Mouse (Mus musculus): ENCODE results near the gene Cdkn2d. TPM values are rescaled to one million over a fixed set of nuclear protein-coding genes. Genes with fewer than 3 reads are reported as not detected.

The Cdkn2d gene
- polyA plus RNA-seq, 1 experiment from 2014 or later = 80.3 TPM

DNA sequence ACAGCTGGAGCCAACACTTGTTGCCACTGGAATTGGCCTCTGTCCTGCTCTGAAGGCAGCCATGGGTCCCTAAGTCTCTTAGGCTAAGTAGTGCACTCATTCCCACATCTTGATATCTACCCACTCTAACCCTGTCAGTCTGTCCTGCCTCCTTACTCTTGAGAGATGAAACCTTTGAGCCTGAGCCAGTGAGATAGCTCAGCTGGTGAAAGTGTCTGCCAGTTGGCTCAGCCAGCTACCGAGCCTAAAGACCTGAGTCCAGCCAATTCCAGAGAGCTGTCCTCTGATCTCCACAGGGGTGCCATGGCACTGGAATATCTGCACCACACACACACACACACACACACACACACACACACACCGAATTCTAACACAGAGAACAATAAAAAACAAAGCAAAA, 40.7 kb downstream of the Cdkn2d start:
- Histone ChIP-seq H3K27me3 (ENCODE audit: control insufficient read depth, insufficient read depth, low read length) (peaks cover 50% of the 10 kb centered on the region), H3K9ac (ENCODE audit: low read depth, low read length) (no peak overlapping the region), H3K36me3 (ENCODE audit: control insufficient read depth, insufficient read depth, low read length) (no peaks in the 10 kb centered on the region), H3K27ac (ENCODE audit: low read depth, low read length) (no peak overlapping the region), H3K9me3 (ENCODE audit: control insufficient read depth, low read length) (no peaks in the 10 kb centered on the region), H3K4me1 (replicated peaks; ENCODE audit: control insufficient read depth, insufficient read depth, low read length) (0 out of 2 replicates have a peak, but pooled peaks cover 3% of the 10 kb centered on the region), H3K4me2 (replicated peaks; ENCODE audit: low read depth, low read length) (no peak overlapping the region), H3K4me3 (ENCODE audit: low read depth, low read length) (no peak overlapping the region)
- 69% methylated on average over 2 of the region's 2 CpGs for WGBS
- no peak for ATAC-seq (ENCODE audit: low FRiP score)
- DNase-seq (ENCODE audit: low spot score) = no peak

DNA sequence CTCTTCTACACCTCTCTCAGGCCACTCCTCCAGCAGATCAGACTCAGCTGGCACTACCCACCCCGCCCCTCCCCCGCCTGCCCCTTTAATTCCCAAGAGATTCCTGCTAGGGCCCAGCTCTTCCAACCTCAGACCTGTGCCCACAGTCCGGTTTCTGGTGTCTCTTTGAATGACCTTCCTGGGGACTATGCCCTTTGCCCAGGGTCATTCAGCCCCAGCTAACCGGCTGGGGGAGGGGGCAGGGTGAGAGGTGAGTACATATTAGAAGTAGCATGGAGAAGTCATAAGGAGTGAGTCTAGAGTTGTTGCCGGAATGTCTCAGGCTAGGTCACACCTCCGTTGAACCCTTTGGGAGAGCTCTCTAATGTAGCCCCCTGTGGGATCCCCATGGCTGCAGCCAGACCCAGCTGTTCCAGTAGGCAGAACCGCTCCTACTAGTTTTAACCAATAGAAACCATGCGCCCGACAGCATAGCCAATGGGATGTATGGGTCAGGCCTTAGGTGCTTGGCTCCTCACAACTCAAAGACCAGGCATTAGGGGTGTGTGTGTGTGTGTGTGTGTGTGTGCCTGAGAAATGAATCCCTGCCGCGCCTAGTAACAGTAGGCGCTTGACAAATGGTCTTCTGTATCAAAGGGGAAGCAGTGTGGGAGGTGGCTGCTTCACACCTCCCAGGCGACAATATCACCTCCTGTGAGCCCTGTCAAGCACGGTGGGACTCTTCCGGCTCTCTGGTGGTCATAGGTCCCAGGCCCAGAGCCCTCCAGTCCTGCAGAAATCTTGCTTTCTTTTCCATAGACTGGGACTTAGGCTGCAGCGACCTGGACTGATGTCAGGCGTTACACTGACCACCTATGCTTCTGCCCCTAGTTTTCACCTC, 41.3 kb downstream of the Cdkn2d start:
- DNase-seq (ENCODE audit: low spot score) (no peak), ATAC-seq (ENCODE audit: low FRiP score) (no peak)
- Histone ChIP-seq H3K27me3 (ENCODE audit: control insufficient read depth, insufficient read depth, low read length) (peaks cover 56% of the 10 kb centered on the region), H3K9ac (ENCODE audit: low read depth, low read length) (no peak overlapping the region), H3K27ac (ENCODE audit: low read depth, low read length) (no peak overlapping the region), H3K4me2 (replicated peaks; ENCODE audit: low read depth, low read length) (no peak overlapping the region), H3K4me3 (ENCODE audit: low read depth, low read length) (no peak overlapping the region), H3K9me3 (ENCODE audit: control insufficient read depth, low read length) (no peaks in the 10 kb centered on the region), H3K4me1 (replicated peaks; ENCODE audit: control insufficient read depth, insufficient read depth, low read length) (peaks cover 3% of the 10 kb centered on the region; the same call in 1 of the 2 replicates), H3K36me3 (ENCODE audit: control insufficient read depth, insufficient read depth, low read length) (no peaks in the 10 kb centered on the region)
- WGBS = 32% methylated on average over 17 of the region's 17 CpGs

DNA sequence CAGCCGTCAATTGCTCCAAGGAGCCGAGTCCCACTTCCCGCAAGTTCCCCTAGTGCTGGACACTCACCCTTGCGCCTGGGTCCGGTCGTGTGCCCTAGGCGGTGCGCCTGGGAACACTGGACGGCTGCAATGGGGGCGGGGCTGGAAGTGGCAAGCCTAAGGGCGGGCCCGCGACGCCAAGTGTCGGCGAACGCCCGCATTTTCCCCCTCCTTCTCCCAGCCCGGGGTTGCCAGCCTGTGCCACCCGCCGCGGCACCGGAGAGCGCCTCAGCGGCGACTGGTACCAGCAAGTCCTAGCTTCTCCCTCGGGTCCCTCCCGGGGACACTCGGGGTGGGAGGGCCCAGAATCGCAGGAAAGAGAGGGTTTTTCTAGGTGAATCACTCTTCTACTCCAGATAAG, 42.9 kb downstream of the Cdkn2d start, which contains the start of gene S1pr5:
Gene S1pr5, minus strand, starts transcription at position 118 of the 400 bp plus-strand sequence.
- 2% methylated on average over 25 of the region's 30 CpGs for WGBS

DNA sequence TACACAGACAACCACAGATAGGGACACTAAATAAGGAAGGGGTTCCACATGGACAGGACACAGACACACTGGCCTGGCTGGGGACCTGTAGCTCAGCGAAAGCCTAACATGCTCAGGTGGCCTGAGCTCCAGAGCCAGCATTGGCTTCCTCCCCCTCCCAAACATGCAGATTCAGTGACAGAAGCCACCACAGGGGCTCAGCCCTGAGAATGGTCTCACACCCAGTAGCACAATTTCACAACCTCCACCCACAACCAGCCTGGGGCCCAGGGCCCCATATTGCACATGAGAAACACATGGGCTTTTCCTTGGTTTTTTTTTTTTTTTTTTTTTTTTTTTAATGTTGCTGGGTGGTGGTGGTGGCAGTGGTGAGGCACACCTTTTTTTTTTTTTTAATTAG, 44.9 kb downstream of the Cdkn2d start:
- ATAC-seq (ENCODE audit: low FRiP score) = no peak
- H3K27ac ChIP-seq (ENCODE audit: low read depth, low read length) = no peak overlapping the region
- no peak for DNase-seq (ENCODE audit: low spot score)
- no peak overlapping the region for H3K4me2 ChIP-seq (replicated peaks; ENCODE audit: low read depth, low read length)
- no peak overlapping the region for H3K4me3 ChIP-seq (ENCODE audit: low read depth, low read length)
- no peaks in the 10 kb centered on the region for H3K36me3 ChIP-seq (ENCODE audit: control insufficient read depth, insufficient read depth, low read length)
- H3K27me3 ChIP-seq (ENCODE audit: control insufficient read depth, insufficient read depth, low read length) = peaks cover 85% of the 10 kb centered on the region
- WGBS = 59% methylated on average over 1 of the region's 1 CpGs
- no peak overlapping the region for H3K9ac ChIP-seq (ENCODE audit: low read depth, low read length)
- peaks cover 6% of the 10 kb centered on the region; the same call in 1 of the 2 replicates for H3K4me1 ChIP-seq (replicated peaks; ENCODE audit: control insufficient read depth, insufficient read depth, low read length)
- H3K9me3 ChIP-seq (ENCODE audit: control insufficient read depth, low read length) = no peaks in the 10 kb centered on the region

More for the DNA sequence above, 42.9 kb downstream of the Cdkn2d start, which contains the start of gene S1pr5:
- Histone ChIP-seq H3K4me2 (replicated peaks; ENCODE audit: low read depth, low read length) (0 out of 2 replicates have a peak within 1 kb of the TSS, but pooled peaks have one; percentile 28), H3K9ac (ENCODE audit: low read depth, low read length) (no peak within 1 kb of the TSS), H3K4me1 (replicated peaks; ENCODE audit: control insufficient read depth, insufficient read depth, low read length) (peaks cover 6% of the 10 kb centered on the region; the same call in 1 of the 2 replicates), H3K27me3 (ENCODE audit: control insufficient read depth, insufficient read depth, low read length) (peaks cover 72% of the 10 kb centered on the region), H3K9me3 (ENCODE audit: control insufficient read depth, low read length) (no peaks in the 10 kb centered on the region), H3K27ac (ENCODE audit: low read depth, low read length) (no peak within 1 kb of the TSS), H3K4me3 (ENCODE audit: low read depth, low read length) (no peak within 1 kb of the TSS), H3K36me3 (ENCODE audit: control insufficient read depth, insufficient read depth, low read length) (no peaks in the 10 kb centered on the region)
- no peak for DNase-seq (ENCODE audit: low spot score)
- no peak for ATAC-seq (ENCODE audit: low FRiP score)

DNA sequence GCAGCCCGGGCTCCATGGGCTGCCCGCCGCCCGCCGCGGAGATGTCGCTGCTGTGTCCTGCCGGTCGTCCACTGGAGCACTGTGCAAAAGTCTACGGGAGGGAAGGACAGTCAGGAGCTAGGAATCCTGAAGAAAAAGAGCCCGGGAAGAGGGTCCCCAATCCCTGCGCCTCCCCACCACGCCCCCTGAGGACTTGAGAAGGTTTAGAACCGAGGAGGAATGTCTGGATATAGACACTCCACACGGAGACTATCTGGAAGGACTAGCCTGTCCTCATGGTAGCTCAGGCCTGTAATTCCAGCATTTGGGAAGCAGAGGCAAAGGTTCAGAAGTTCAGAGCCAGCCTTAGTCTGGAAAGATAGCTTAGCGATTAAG, 46.1 kb downstream of the Cdkn2d start:
- Histone ChIP-seq H3K27me3 (ENCODE audit: control insufficient read depth, insufficient read depth, low read length) (peaks cover 76% of the 10 kb centered on the region), H3K4me3 (ENCODE audit: low read depth, low read length) (peak overlapping the region; percentile 40), H3K9me3 (ENCODE audit: control insufficient read depth, low read length) (no peaks in the 10 kb centered on the region), H3K27ac (ENCODE audit: low read depth, low read length) (no peak overlapping the region), H3K36me3 (ENCODE audit: control insufficient read depth, insufficient read depth, low read length) (no peaks in the 10 kb centered on the region), H3K4me2 (replicated peaks; ENCODE audit: low read depth, low read length) (peak overlapping the region; percentile 77), H3K4me1 (replicated peaks; ENCODE audit: control insufficient read depth, insufficient read depth, low read length) (peaks cover 6% of the 10 kb centered on the region; the same call in 1 of the 2 replicates), H3K9ac (ENCODE audit: low read depth, low read length) (peak overlapping the region; percentile 54; the same call in 1 of the 2 replicates)
- 1% methylated on average over 15 of the region's 16 CpGs for WGBS
- ATAC-seq (ENCODE audit: low FRiP score) (no peak), DNase-seq (ENCODE audit: low spot score) (no peak)

DNA sequence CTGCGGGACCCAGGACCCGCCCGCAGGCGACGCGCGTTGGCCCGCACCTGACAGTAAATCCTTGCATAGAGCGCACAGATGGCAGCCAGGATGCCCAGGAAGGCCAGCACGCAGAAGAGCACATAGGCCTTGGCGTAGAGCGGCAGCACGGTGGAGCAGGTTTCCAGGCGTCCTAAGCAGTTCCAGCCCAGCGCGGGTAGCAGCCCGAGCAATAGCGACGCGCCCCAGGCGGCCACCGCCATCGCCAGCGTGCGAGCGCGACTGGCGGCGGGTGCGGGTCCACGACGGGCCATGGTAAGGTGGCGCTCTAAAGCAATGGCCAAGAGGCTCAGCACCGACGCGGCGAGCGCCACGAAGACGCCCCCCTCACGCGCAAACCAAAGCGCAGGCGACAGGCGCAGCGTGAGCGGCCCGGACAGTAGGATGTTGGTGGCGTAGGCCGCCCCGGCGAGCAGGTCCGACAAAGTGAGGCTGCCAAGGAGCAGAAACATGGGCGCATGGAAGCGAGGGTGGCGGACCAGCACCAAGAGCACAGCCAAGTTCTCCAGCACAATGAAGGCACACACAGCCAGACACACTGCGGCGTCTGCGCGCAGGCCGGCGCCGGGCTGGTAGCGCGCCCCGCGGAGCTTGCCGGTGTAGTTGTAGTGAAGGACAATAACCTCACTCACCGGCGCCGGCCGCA, 46.6 kb downstream of the Cdkn2d start:
- peak overlapping the region; percentile 40 for H3K4me3 ChIP-seq (ENCODE audit: low read depth, low read length)
- whole genome bisulfite sequencing = under 1% methylated on average over 72 of the region's 72 CpGs
- peaks cover 6% of the 10 kb centered on the region; the same call in 1 of the 2 replicates for H3K4me1 ChIP-seq (replicated peaks; ENCODE audit: control insufficient read depth, insufficient read depth, low read length)
- peaks cover 71% of the 10 kb centered on the region for H3K27me3 ChIP-seq (ENCODE audit: control insufficient read depth, insufficient read depth, low read length)
- ATAC-seq (ENCODE audit: low FRiP score) = peak; percentile 49
- H3K36me3 ChIP-seq (ENCODE audit: control insufficient read depth, insufficient read depth, low read length) = no peaks in the 10 kb centered on the region
- H3K9ac ChIP-seq (ENCODE audit: low read depth, low read length) = peak overlapping the region; percentile 54
- no peaks in the 10 kb centered on the region for H3K9me3 ChIP-seq (ENCODE audit: control insufficient read depth, low read length)
- H3K4me2 ChIP-seq (replicated peaks; ENCODE audit: low read depth, low read length) = peak overlapping the region; percentile 77
- no peak overlapping the region for H3K27ac ChIP-seq (ENCODE audit: low read depth, low read length)
- DNase-seq (ENCODE audit: low spot score) = peak; percentile 65

DNA sequence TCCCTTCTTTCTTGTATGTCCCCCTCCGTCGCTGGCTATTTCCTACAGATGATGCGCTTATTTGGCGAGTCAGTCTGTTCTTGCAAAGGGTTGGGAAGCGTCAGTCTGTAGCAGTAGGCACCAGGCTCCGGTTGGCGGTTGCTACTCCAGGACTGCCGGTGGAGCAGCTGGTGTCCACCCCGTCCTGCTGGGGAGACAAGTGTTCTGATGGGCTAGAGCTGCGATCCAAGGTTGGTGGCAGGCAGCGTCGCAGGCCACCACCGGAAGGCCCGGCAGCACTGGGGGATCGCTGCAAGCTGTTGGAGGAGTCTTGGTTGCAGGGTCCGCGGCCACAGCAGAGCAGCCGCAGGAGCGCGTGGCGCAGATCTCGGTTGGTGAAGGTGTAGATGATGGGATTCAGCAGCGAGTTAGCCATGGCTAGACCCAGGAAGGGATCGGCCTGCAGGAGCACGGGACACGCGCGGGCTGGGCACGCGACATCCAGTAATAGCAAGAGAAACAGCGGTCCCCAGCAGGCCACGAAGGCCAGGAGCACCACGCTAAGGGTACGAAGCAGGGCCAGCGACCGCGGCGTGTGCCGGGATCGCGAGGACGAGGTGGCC, 47.3 kb downstream of the Cdkn2d start:
- H3K27ac ChIP-seq (ENCODE audit: low read depth, low read length) = no peak overlapping the region
- peak overlapping the region; percentile 54; the same call in 1 of the 2 replicates for H3K9ac ChIP-seq (ENCODE audit: low read depth, low read length)
- peaks cover 6% of the 10 kb centered on the region; the same call in 1 of the 2 replicates for H3K4me1 ChIP-seq (replicated peaks; ENCODE audit: control insufficient read depth, insufficient read depth, low read length)
- H3K27me3 ChIP-seq (ENCODE audit: control insufficient read depth, insufficient read depth, low read length) = peaks cover 65% of the 10 kb centered on the region
- no peaks in the 10 kb centered on the region for H3K36me3 ChIP-seq (ENCODE audit: control insufficient read depth, insufficient read depth, low read length)
- peak overlapping the region; percentile 77 for H3K4me2 ChIP-seq (replicated peaks; ENCODE audit: low read depth, low read length)
- DNase-seq (ENCODE audit: low spot score) (peak; percentile 35), ATAC-seq (ENCODE audit: low FRiP score) (no peak)
- peak overlapping the region; percentile 40 for H3K4me3 ChIP-seq (ENCODE audit: low read depth, low read length)
- 5% methylated on average over 42 of the region's 42 CpGs for WGBS
- H3K9me3 ChIP-seq (ENCODE audit: control insufficient read depth, low read length) = no peaks in the 10 kb centered on the region

DNA sequence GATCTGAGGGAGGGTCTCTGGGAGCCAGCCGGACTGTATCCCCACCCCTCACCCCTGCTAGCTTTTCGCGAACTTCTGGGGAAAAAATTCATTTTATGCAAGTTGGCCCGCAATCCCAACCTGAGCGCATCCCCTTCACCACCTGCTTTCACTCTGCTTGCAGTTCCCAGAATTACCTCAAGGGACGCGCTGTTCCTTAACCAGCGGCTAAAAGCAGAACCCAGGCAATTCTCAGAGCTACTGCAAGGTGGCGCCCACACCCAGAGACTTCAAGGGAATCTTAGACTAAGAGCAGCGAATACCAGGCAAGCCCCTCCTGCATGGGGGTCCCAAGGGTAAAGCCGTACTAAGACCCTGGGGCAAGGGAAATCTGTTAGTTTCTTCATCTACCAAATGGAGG, 49.9 kb downstream of the Cdkn2d start:
- H3K9ac ChIP-seq (ENCODE audit: low read depth, low read length) = no peak overlapping the region
- 3% methylated on average over 11 of the region's 11 CpGs for WGBS

More for the DNA sequence above, 49.9 kb downstream of the Cdkn2d start:
- H3K27ac ChIP-seq (ENCODE audit: low read depth, low read length) = no peak overlapping the region
- H3K4me1 ChIP-seq (replicated peaks; ENCODE audit: control insufficient read depth, insufficient read depth, low read length) = peaks cover 10% of the 10 kb centered on the region
- H3K4me3 ChIP-seq (ENCODE audit: low read depth, low read length) = no peak overlapping the region
- H3K36me3 ChIP-seq (ENCODE audit: control insufficient read depth, insufficient read depth, low read length) = no peaks in the 10 kb centered on the region
- peaks cover 44% of the 10 kb centered on the region for H3K27me3 ChIP-seq (ENCODE audit: control insufficient read depth, insufficient read depth, low read length)
- no peaks in the 10 kb centered on the region for H3K9me3 ChIP-seq (ENCODE audit: control insufficient read depth, low read length)
- no peak overlapping the region for H3K4me2 ChIP-seq (replicated peaks; ENCODE audit: low read depth, low read length)
- ATAC-seq (ENCODE audit: low FRiP score) (no peak), DNase-seq (ENCODE audit: low spot score) (peak; percentile 94)
